Mouse (Mus musculus) liver, adult 2 months (tissue): Measurements from ENCODE around the gene Gm4305. TPM values are rescaled to one million over a fixed set of nuclear protein-coding genes. Genes with fewer than 3 reads are reported as not detected.
"Not testable (repeated sequence)": the region's sequence is repeated elsewhere in the genome, so short reads cannot be mapped to it uniquely, and the experiment has no call there.

Experiments used
- DNase-seq: peaks from one replicate; pipeline ENCODE4 v3.0.0-alpha.2; 2011; ENCODE audit warnings: low read depth, low spot score; ENCODE audit errors: extremely low read depth
- H3K27ac ChIP-seq: fragments of 200-500 bp; replicated peaks from 2 replicates; pipeline ENCODE4 v1.5.1; 2012; ENCODE audit warnings: low read depth, mild to moderate bottlenecking, control low read depth, inconsistent platforms, low read length; ENCODE audit not compliant: insufficient read depth
- H3K27me3 ChIP-seq: fragments of 200-500 bp; 2 replicates; pipeline ENCODE4 v1.6.1; 2012; ENCODE audit warnings: mild to moderate bottlenecking, moderate library complexity, low read length, inconsistent platforms; ENCODE audit not compliant: control insufficient read depth, insufficient read depth
- H3K36me3 ChIP-seq: fragments of 200-500 bp; 2 replicates; pipeline ENCODE4 v1.6.1; 2012; ENCODE audit warnings: low read length, inconsistent platforms; ENCODE audit not compliant: control insufficient read depth, insufficient read depth
- H3K4me1 ChIP-seq: fragments of 200-500 bp; 2 replicates; pipeline ENCODE4 v1.6.1; 2011; ENCODE audit warnings: low read length; ENCODE audit not compliant: control insufficient read depth, insufficient read depth
- H3K4me3 ChIP-seq: fragments of 200-500 bp; 2 replicates; pipeline ENCODE4 v1.5.1; 2011; ENCODE audit warnings: low read depth, mild to moderate bottlenecking, control low read depth, low read length, moderate library complexity; ENCODE audit not compliant: insufficient read depth
- H3K79me2 ChIP-seq: fragments of 200-500 bp; 2 replicates; pipeline ENCODE4 v1.6.1; 2012; ENCODE audit warnings: inconsistent platforms, mild to moderate bottlenecking, low read length, moderate library complexity; ENCODE audit not compliant: control insufficient read depth, insufficient read depth
- H3K9ac ChIP-seq: fragments of 200-500 bp; 2 replicates; pipeline ENCODE4 v1.6.1; 2012; ENCODE audit warnings: low read depth, mild to moderate bottlenecking, control low read depth, inconsistent platforms, low read length
- WGBS: fragments of 180-500 bp; shearing (Covaris S2); methylation state at CpG from one replicate; pipeline ENCODE4 v1.1.7; 2018; 5-methylcytosine and 5-hydroxymethylcytosine counted together
- polyA plus RNA-seq: library from polyadenylated mRNA; depleted of rRNA; stranded (reverse); fragments of >200 nt; gene quantifications from 2 replicates; pipeline ENCODE4 v1.2.3, GENCODE M21; 2012; rRNA removed
- total RNA-seq: library from RNA; depleted of rRNA; stranded (reverse); fragments of >200 nt; gene quantifications from 2 replicates; pipeline ENCODE4 v1.2.3, GENCODE M21; 2014; rRNA removed

The Gm4305 gene
- total RNA-seq = not detected in 2 replicates
- polyA plus RNA-seq = not detected in 2 replicates

GRCm38 (mm10) chr10:100350793-100351192, at the start of gene Gm4305:
TSS of gene Gm4305 (plus strand) at chr10:100351093.
- H3K4me1 ChIP-seq, H3K9ac ChIP-seq, H3K4me3 ChIP-seq, DNase-seq, H3K27ac ChIP-seq, H3K27me3 ChIP-seq, H3K79me2 ChIP-seq, H3K36me3 ChIP-seq: not testable (repeated sequence)
- no CpG with 5 or more reads among the region's 3 CpGs for WGBS

GRCm38 (mm10) chr10:100335376-100335775, 15.5 kb upstream of the Gm4305 start, which contains the start of gene Gm4301:
TSS of gene Gm4301 (plus strand) at chr10:100335676.
- not testable (repeated sequence) for H3K27ac ChIP-seq, H3K36me3 ChIP-seq
- no CpG with 5 or more reads among the region's 2 CpGs for WGBS

GRCm38 (mm10) chr10:100340536-100340935, 10.4 kb upstream of the Gm4305 start, which contains the start of gene Gm4302:
TSS of gene Gm4302 (plus strand) at chr10:100340836.
- WGBS = no CpG with 5 or more reads among the region's 3 CpGs

More at GRCm38 (mm10) chr10:100335376-100335775, 15.5 kb upstream of the Gm4305 start, which contains the start of gene Gm4301:
- not testable (repeated sequence) for H3K9ac ChIP-seq, H3K27me3 ChIP-seq, H3K4me1 ChIP-seq, DNase-seq, H3K4me3 ChIP-seq, H3K79me2 ChIP-seq

GRCm38 (mm10) chr10:100345672-100346071, 5.2 kb upstream of the Gm4305 start, which contains the start of gene Gm4303:
TSS of gene Gm4303 (plus strand) at chr10:100345972.
- WGBS = no CpG with 5 or more reads among the region's 3 CpGs
- H3K9ac ChIP-seq, H3K27me3 ChIP-seq, H3K79me2 ChIP-seq, H3K4me3 ChIP-seq, H3K27ac ChIP-seq, H3K4me1 ChIP-seq, H3K36me3 ChIP-seq, DNase-seq: not testable (repeated sequence)

More at GRCm38 (mm10) chr10:100340536-100340935, 10.4 kb upstream of the Gm4305 start, which contains the start of gene Gm4302:
- not testable (repeated sequence) for H3K4me1 ChIP-seq, H3K27me3 ChIP-seq, H3K79me2 ChIP-seq, DNase-seq, H3K27ac ChIP-seq, H3K36me3 ChIP-seq, H3K4me3 ChIP-seq, H3K9ac ChIP-seq

- H3K36me3 ChIP-seq, H3K4me3 ChIP-seq, DNase-seq, H3K27ac ChIP-seq, H3K9ac ChIP-seq, H3K27me3 ChIP-seq, H3K4me1 ChIP-seq, H3K79me2 ChIP-seq: not testable (repeated sequence)
- 53% methylated on average over 2 of the region's 2 CpGs for WGBS
These were observed 5.9 kb downstream of the Gm4305 start for GRCm38 (mm10) chr10:100356841-100357240.

GRCm38 (mm10) chr10:100361038-100361437, 10.1 kb downstream of the Gm4305 start, which contains the start of gene Gm4307:
TSS of gene Gm4307 (plus strand) at chr10:100361338.
- H3K9ac ChIP-seq, H3K79me2 ChIP-seq, DNase-seq, H3K27me3 ChIP-seq, H3K36me3 ChIP-seq, H3K27ac ChIP-seq, H3K4me1 ChIP-seq, H3K4me3 ChIP-seq: not testable (repeated sequence)
- WGBS = no CpG with 5 or more reads among the region's 3 CpGs

- H3K4me1 ChIP-seq, H3K27me3 ChIP-seq, H3K9ac ChIP-seq, DNase-seq, H3K79me2 ChIP-seq, H3K36me3 ChIP-seq, H3K4me3 ChIP-seq, H3K27ac ChIP-seq: not testable (repeated sequence)
- no CpG with 5 or more reads among the region's 2 CpGs for WGBS
These were observed 31.6 kb downstream of the Gm4305 start, which contains the start of gene Gm4312 for GRCm38 (mm10) chr10:100382460-100382859. TSS of gene Gm4312 (minus strand) at chr10:100382560.

Other genes with a start within 250 kb of the Gm4305 start
- not detected in 2 replicates for gene Gm4301, start 15.4 kb upstream of the Gm4305 start, total RNA-seq
- gene Gm4301, start 15.4 kb upstream of the Gm4305 start, polyA plus RNA-seq = not detected in 2 replicates
- not detected in 2 replicates for gene Gm4302, start 10.3 kb upstream of the Gm4305 start, total RNA-seq
- gene Gm4302, start 10.3 kb upstream of the Gm4305 start, polyA plus RNA-seq = not detected in 2 replicates
- gene Gm4303, start 5.1 kb upstream of the Gm4305 start, total RNA-seq = not detected in 2 replicates
- gene Gm4303, start 5.1 kb upstream of the Gm4305 start, polyA plus RNA-seq = not detected in 2 replicates
- gene Gm4307, start 10.2 kb downstream of the Gm4305 start, total RNA-seq = not detected in 2 replicates
- gene Gm4307, start 10.2 kb downstream of the Gm4305 start, polyA plus RNA-seq = not detected in 2 replicates
- gene Gm4312, start 31.5 kb downstream of the Gm4305 start, total RNA-seq = not detected in 2 replicates
- not detected in 2 replicates for gene Gm4312, start 31.5 kb downstream of the Gm4305 start, polyA plus RNA-seq
- gene Tmtc3, start 136.3 kb downstream of the Gm4305 start, total RNA-seq = 6.4 and 8.8 TPM in 2 replicates
- gene Tmtc3, start 136.3 kb downstream of the Gm4305 start, polyA plus RNA-seq = 1.7 and 2.0 TPM in 2 replicates
- gene Cep290, start 136.5 kb downstream of the Gm4305 start, total RNA-seq = 2.3 and 3.0 TPM in 2 replicates
- 0.10 TPM in 2 replicates for gene Cep290, start 136.5 kb downstream of the Gm4305 start, polyA plus RNA-seq
- gene 4930430F08Rik, start 239.3 kb downstream of the Gm4305 start, total RNA-seq = 10.3 and 11.0 TPM in 2 replicates
- gene 4930430F08Rik, start 239.3 kb downstream of the Gm4305 start, polyA plus RNA-seq = 8.3 and 10.8 TPM in 2 replicates
- gene 1700017N19Rik, start 239.4 kb downstream of the Gm4305 start, total RNA-seq = not detected in 2 replicates
- not detected in 2 replicates for gene 1700017N19Rik, start 239.4 kb downstream of the Gm4305 start, polyA plus RNA-seq